Mouse (Mus musculus): ENCODE results near the gene Tada2b. TPM values are rescaled to one million over a fixed set of nuclear protein-coding genes. Genes with fewer than 3 reads are reported as not detected.

Gene Tada2b
- polyA plus RNA-seq, 1 experiment: 8.6 TPM

GRCm38 (mm10) chr5:36436858-36437257, 47.2 kb downstream of the Tada2b start:
- Histone ChIP-seq H3K4me3 (ENCODE audit: low read depth, low read length) (no peak overlapping the region), H3K27me3 (ENCODE audit: control insufficient read depth, insufficient read depth, low read length) (no peaks in the 10 kb centered on the region), H3K36me3 (ENCODE audit: control insufficient read depth, insufficient read depth, low read length) (no peaks in the 10 kb centered on the region), H3K27ac (ENCODE audit: insufficient read depth, low read depth, low read length) (no peak overlapping the region), H3K4me1 (ENCODE audit: control insufficient read depth, insufficient read depth, insufficient read length, low read length) (no peaks in the 10 kb centered on the region)
- TF ChIP-seq POLR2A (IDR thresholded peaks at IDR 0.05; ENCODE audit: low read depth, low read length): no peak
- TF ChIP-seq CTCF (IDR thresholded peaks at IDR 0.05; ENCODE audit: extremely low read depth, insufficient read length, insufficient replicate concordance, low read depth, low read length): no peak
- WGBS: 61% methylated on average over 4 of the region's 4 CpGs

- no peaks in the 10 kb centered on the region for H3K27me3 ChIP-seq (ENCODE audit: control insufficient read depth, insufficient read depth, low read length)
- H3K4me1 ChIP-seq (ENCODE audit: control insufficient read depth, insufficient read depth, insufficient read length, low read length): no peaks in the 10 kb centered on the region
- no peaks in the 10 kb centered on the region for H3K36me3 ChIP-seq (ENCODE audit: control insufficient read depth, insufficient read depth, low read length)
- no peak overlapping the region for H3K27ac ChIP-seq (ENCODE audit: insufficient read depth, low read depth, low read length)
- WGBS: 73% methylated on average over 9 of the region's 9 CpGs
- no peak overlapping the region for H3K4me3 ChIP-seq (ENCODE audit: low read depth, low read length)
- no peak for TF ChIP-seq CTCF (IDR thresholded peaks at IDR 0.05; ENCODE audit: extremely low read depth, insufficient read length, insufficient replicate concordance, low read depth, low read length)
- TF ChIP-seq POLR2A (IDR thresholded peaks at IDR 0.05; ENCODE audit: low read depth, low read length): no peak
These were observed 49.6 kb downstream of the Tada2b start for GRCm38 (mm10) chr5:36434398-36434967.

- H3K27me3 ChIP-seq (ENCODE audit: control insufficient read depth, insufficient read depth, low read length): no peaks in the 10 kb centered on the region
- WGBS: 70% methylated on average over 2 of the region's 2 CpGs
- H3K36me3 ChIP-seq (ENCODE audit: control insufficient read depth, insufficient read depth, low read length): no peaks in the 10 kb centered on the region
These were observed 52.4 kb downstream of the Tada2b start for GRCm38 (mm10) chr5:36431711-36432110.

GRCm38 (mm10) chr5:36429551-36429950, 54.5 kb downstream of the Tada2b start:
- H3K27me3 ChIP-seq (ENCODE audit: control insufficient read depth, insufficient read depth, low read length): no peaks in the 10 kb centered on the region
- no peak overlapping the region for H3K27ac ChIP-seq (ENCODE audit: insufficient read depth, low read depth, low read length)
- 78% methylated on average over 3 of the region's 3 CpGs for WGBS
- no peak overlapping the region for H3K4me3 ChIP-seq (ENCODE audit: low read depth, low read length)
- H3K36me3 ChIP-seq (ENCODE audit: control insufficient read depth, insufficient read depth, low read length): no peaks in the 10 kb centered on the region
- no peaks in the 10 kb centered on the region for H3K4me1 ChIP-seq (ENCODE audit: control insufficient read depth, insufficient read depth, insufficient read length, low read length)
- TF ChIP-seq POLR2A (IDR thresholded peaks at IDR 0.05; ENCODE audit: low read depth, low read length) (no peak), CTCF (IDR thresholded peaks at IDR 0.05; ENCODE audit: extremely low read depth, insufficient read length, insufficient replicate concordance, low read depth, low read length) (no peak)

More at GRCm38 (mm10) chr5:36431711-36432110, 52.4 kb downstream of the Tada2b start:
- TF ChIP-seq CTCF (IDR thresholded peaks at IDR 0.05; ENCODE audit: extremely low read depth, insufficient read length, insufficient replicate concordance, low read depth, low read length) (no peak), POLR2A (IDR thresholded peaks at IDR 0.05; ENCODE audit: low read depth, low read length) (no peak)
- Histone ChIP-seq H3K4me1 (ENCODE audit: control insufficient read depth, insufficient read depth, insufficient read length, low read length) (no peaks in the 10 kb centered on the region), H3K4me3 (ENCODE audit: low read depth, low read length) (no peak overlapping the region), H3K27ac (ENCODE audit: insufficient read depth, low read depth, low read length) (no peak overlapping the region)

- no peak for TF ChIP-seq POLR2A (IDR thresholded peaks at IDR 0.05; ENCODE audit: low read depth, low read length)
- no peak for TF ChIP-seq CTCF (IDR thresholded peaks at IDR 0.05; ENCODE audit: extremely low read depth, insufficient read length, insufficient replicate concordance, low read depth, low read length)
- WGBS: 29% methylated on average over 11 of the region's 11 CpGs
- H3K4me3 ChIP-seq (ENCODE audit: low read depth, low read length): no peak overlapping the region
- no peaks in the 10 kb centered on the region for H3K27me3 ChIP-seq (ENCODE audit: control insufficient read depth, insufficient read depth, low read length)
- H3K36me3 ChIP-seq (ENCODE audit: control insufficient read depth, insufficient read depth, low read length): no peaks in the 10 kb centered on the region
- H3K27ac ChIP-seq (ENCODE audit: insufficient read depth, low read depth, low read length): no peak overlapping the region
- no peaks in the 10 kb centered on the region for H3K4me1 ChIP-seq (ENCODE audit: control insufficient read depth, insufficient read depth, insufficient read length, low read length)
These were observed 56.3 kb downstream of the Tada2b start for GRCm38 (mm10) chr5:36427831-36428230.

- Histone ChIP-seq H3K27ac (ENCODE audit: insufficient read depth, low read depth, low read length) (no peak overlapping the region), H3K4me3 (ENCODE audit: low read depth, low read length) (no peak overlapping the region), H3K27me3 (ENCODE audit: control insufficient read depth, insufficient read depth, low read length) (no peaks in the 10 kb centered on the region), H3K4me1 (ENCODE audit: control insufficient read depth, insufficient read depth, insufficient read length, low read length) (no peaks in the 10 kb centered on the region), H3K36me3 (ENCODE audit: control insufficient read depth, insufficient read depth, low read length) (no peaks in the 10 kb centered on the region)
- no peak for TF ChIP-seq POLR2A (IDR thresholded peaks at IDR 0.05; ENCODE audit: low read depth, low read length)
- no peak for TF ChIP-seq CTCF (IDR thresholded peaks at IDR 0.05; ENCODE audit: extremely low read depth, insufficient read length, insufficient replicate concordance, low read depth, low read length)
- 47% methylated on average over 5 of the region's 5 CpGs for WGBS
These were observed 57.7 kb downstream of the Tada2b start for GRCm38 (mm10) chr5:36426404-36426803.

- TF ChIP-seq POLR2A (IDR thresholded peaks at IDR 0.05; ENCODE audit: low read depth, low read length) (no peak), CTCF (IDR thresholded peaks at IDR 0.05; ENCODE audit: extremely low read depth, insufficient read length, insufficient replicate concordance, low read depth, low read length) (no peak)
- no peak overlapping the region for H3K4me3 ChIP-seq (ENCODE audit: low read depth, low read length)
These were observed 59.4 kb downstream of the Tada2b start for GRCm38 (mm10) chr5:36424676-36425075.

More at GRCm38 (mm10) chr5:36424676-36425075, 59.4 kb downstream of the Tada2b start:
- no peaks in the 10 kb centered on the region for H3K36me3 ChIP-seq (ENCODE audit: control insufficient read depth, insufficient read depth, low read length)
- H3K27ac ChIP-seq (ENCODE audit: insufficient read depth, low read depth, low read length): no peak overlapping the region
- H3K27me3 ChIP-seq (ENCODE audit: control insufficient read depth, insufficient read depth, low read length): no peaks in the 10 kb centered on the region
- H3K4me1 ChIP-seq (ENCODE audit: control insufficient read depth, insufficient read depth, insufficient read length, low read length): no peaks in the 10 kb centered on the region

Other genes with a start within 250 kb of the Tada2b start
- gene Sorcs2, start 86.1 kb downstream of the Tada2b start, polyA plus RNA-seq (2012; rRNA removed): 3.3 and 5.9 TPM in 2 replicates
- gene Grpel1, start 19.3 kb downstream of the Tada2b start, polyA plus RNA-seq (2012; rRNA removed): 6.4 and 9.0 TPM in 2 replicates
- gene Ccdc96, start 303 bp upstream of the Tada2b start, polyA plus RNA-seq (2012; rRNA removed): 0.03 TPM in 1 of 2 replicates, not detected in the other
- 21.1 and 21.7 TPM in 2 replicates for gene Tbc1d14, start 109.0 kb upstream of the Tada2b start, polyA plus RNA-seq (2012; rRNA removed)
- 14.4 and 27.4 TPM in 2 replicates for gene D5Ertd579e, start 211.7 kb upstream of the Tada2b start, polyA plus RNA-seq (2012; rRNA removed)

All from small intestine, adult 2 months (tissue).